Mouse (Mus musculus) bone marrow, adult 2 months (tissue): ENCODE measurements around the gene Arid1b.

ENCODE experiments used
- CTCF ChIP-seq: fragments of 200-500 bp; IDR thresholded peaks from 2 replicates; pipeline ENCODE4 v1.5.1; 2011; ENCODE audit warnings: low read length, control low read depth; ENCODE audit not compliant: control insufficient read depth, insufficient read depth
- POLR2A ChIP-seq: fragments of 200-500 bp; IDR thresholded peaks from 2 replicates; pipeline ENCODE4 v1.6.1; 2011; ENCODE audit warnings: low read depth, mild to moderate bottlenecking, control low read depth, low read length, borderline replicate concordance; ENCODE audit not compliant: control insufficient read depth

- TF ChIP-seq CTCF (no peak), POLR2A (no peak)
Observed at GRCm38 (mm10) chr17:5045613-5046012, 51.5 kb downstream of the Arid1b start.
